In the genomic region with DNA sequence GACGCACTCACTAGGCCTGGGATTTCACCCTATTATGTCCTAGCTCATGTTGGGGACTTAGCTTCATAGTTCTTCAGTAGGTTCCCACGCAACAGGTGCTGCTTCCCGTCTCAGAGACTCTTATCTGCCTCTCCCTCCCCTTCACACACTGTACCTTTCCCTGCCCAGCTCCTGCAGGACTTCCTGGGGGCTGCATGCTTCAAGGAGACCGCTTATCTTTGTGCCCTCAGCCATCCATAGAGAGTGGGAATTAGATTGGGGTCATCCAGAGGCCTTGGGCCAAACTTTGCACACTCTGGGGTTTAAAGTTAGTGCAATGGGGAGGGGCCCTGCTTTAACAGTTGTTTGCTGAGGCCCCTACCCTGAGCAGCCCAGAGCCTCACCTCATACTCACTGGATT, we compare ENCODE assay signal across 21 mouse cellular contexts. TPM values are rescaled to one million over a fixed set of nuclear protein-coding genes. Genes with fewer than 3 reads are reported as not detected.
DNase-seq lines count a peak whose midpoint lies in the region; ATAC-seq and TF ChIP-seq lines count a peak whose summit lies in the region.
"Had no signal": no experiment of that assay in that cellular context is flagged by ENCODE, and none has a peak within 500 bp of the region (broad histone marks: within the 10 kb centered on the region; RNA-seq: fewer than 3 reads in every experiment).

No protein-coding gene starts in this region.

- H3K9ac ChIP-seq in lung, embryonic 14.5 days, result no peak overlapping the region
- H3K9ac ChIP-seq in lung, postnatal 0 days (replicated peaks; ENCODE audit: low read depth), result no peak overlapping the region
- H3K9ac ChIP-seq in intestine, embryonic 14.5 days (ENCODE audit: low read length), result no peak overlapping the region
- H3K9ac ChIP-seq in stomach, embryonic 14.5 days (replicated peaks; ENCODE audit: low read depth, low read length), result no peak overlapping the region
- H3K9ac ChIP-seq: embryonic facial prominence, embryonic 12.5 days; forebrain, embryonic 15.5 days; limb, embryonic 12.5 days; liver, embryonic 13.5 days had no signal

- H3K9me3 ChIP-seq in heart, embryonic 10.5 days, result no peaks in the 10 kb centered on the region
- H3K9me3 ChIP-seq in lung, embryonic 14.5 days (ENCODE audit: low read depth, low read length), result no peaks in the 10 kb centered on the region
- H3K9me3 ChIP-seq in lung, postnatal 0 days (ENCODE audit: low read length), result no peaks in the 10 kb centered on the region
- H3K9me3 ChIP-seq in intestine, embryonic 14.5 days (ENCODE audit: control insufficient read depth, low read length), result no peaks in the 10 kb centered on the region
- H3K9me3 ChIP-seq in stomach, embryonic 14.5 days (ENCODE audit: control insufficient read depth, low read depth, low read length), result no peaks in the 10 kb centered on the region
- H3K9me3 ChIP-seq: embryonic facial prominence, embryonic 12.5 days; forebrain, embryonic 15.5 days; G1E; limb, embryonic 12.5 days; liver, embryonic 13.5 days; megakaryocyte, embryonic 14.5 days had no signal

- no peak overlapping the region for H3K4me3 ChIP-seq in heart, embryonic 10.5 days
- H3K4me3 ChIP-seq in lung, embryonic 14.5 days (ENCODE audit: low read depth, low read length), result no peak overlapping the region
- H3K4me3 ChIP-seq in lung, postnatal 0 days (ENCODE audit: low read depth, low read length), result no peak overlapping the region
- H3K4me3 ChIP-seq in intestine, embryonic 14.5 days (ENCODE audit: low read depth, low read length), result no peak overlapping the region
- no peak overlapping the region for H3K4me3 ChIP-seq in stomach, embryonic 14.5 days (ENCODE audit: low read depth, low read length)
- H3K4me3 ChIP-seq: embryonic facial prominence, embryonic 12.5 days; erythroblast, embryonic 14.5 days; forebrain, embryonic 15.5 days; limb, embryonic 12.5 days; liver, embryonic 13.5 days; megakaryocyte, embryonic 14.5 days; myocyte had no signal

- peaks cover 74% of the 10 kb centered on the region for H3K4me1 ChIP-seq in heart, embryonic 10.5 days
- peaks cover 68% of the 10 kb centered on the region for H3K4me1 ChIP-seq in lung, embryonic 14.5 days (ENCODE audit: insufficient read depth)
- peaks cover 12% of the 10 kb centered on the region; the same call in 1 of the 2 replicates for H3K4me1 ChIP-seq in lung, postnatal 0 days (ENCODE audit: insufficient read depth, low read depth, low read length)
- peaks cover 87% of the 10 kb centered on the region for H3K4me1 ChIP-seq in intestine, embryonic 14.5 days (replicated peaks; ENCODE audit: control insufficient read depth, insufficient read depth, low read length)
- peaks cover 90% of the 10 kb centered on the region for H3K4me1 ChIP-seq in stomach, embryonic 14.5 days (ENCODE audit: control insufficient read depth, insufficient read depth, low read length)

- H3K27ac ChIP-seq in heart, embryonic 10.5 days, result peak overlapping the region; percentile 42
- peak overlapping the region; percentile 63 for H3K27ac ChIP-seq in lung, embryonic 14.5 days (ENCODE audit: low read depth)
- H3K27ac ChIP-seq in lung, postnatal 0 days (ENCODE audit: low read length), result no peak overlapping the region
- peak overlapping the region; percentile 78 for H3K27ac ChIP-seq in intestine, embryonic 14.5 days (ENCODE audit: low read depth)
- peak overlapping the region; percentile 48; the same call in 1 of the 2 replicates for H3K27ac ChIP-seq in stomach, embryonic 14.5 days (ENCODE audit: low read length)
- H3K27ac ChIP-seq: embryonic facial prominence, embryonic 12.5 days; forebrain, embryonic 15.5 days; limb, embryonic 12.5 days; liver, embryonic 13.5 days had no signal

- 54% methylated on average over 4 of the region's 4 CpGs for WGBS in heart, embryonic 10.5 days
- whole genome bisulfite sequencing in lung, embryonic 14.5 days, result 46% methylated on average over 4 of the region's 4 CpGs
- 48% methylated on average over 4 of the region's 4 CpGs for WGBS in lung, postnatal 0 days
- WGBS in intestine, embryonic 14.5 days, result 61% methylated on average over 4 of the region's 4 CpGs
- WGBS in stomach, embryonic 14.5 days, result 43% methylated on average over 4 of the region's 4 CpGs

- no peaks in the 10 kb centered on the region for H3K27me3 ChIP-seq in heart, embryonic 10.5 days (ENCODE audit: insufficient read depth, poor library complexity, severe bottlenecking)
- no peaks in the 10 kb centered on the region for H3K27me3 ChIP-seq in lung, embryonic 14.5 days (ENCODE audit: insufficient read depth, low read length)
- H3K27me3 ChIP-seq in lung, postnatal 0 days (replicated peaks; ENCODE audit: insufficient read depth, low read length), result no peaks in the 10 kb centered on the region
- no peaks in the 10 kb centered on the region for H3K27me3 ChIP-seq in intestine, embryonic 14.5 days (replicated peaks; ENCODE audit: control insufficient read depth, insufficient read depth, low read length)
- no peaks in the 10 kb centered on the region for H3K27me3 ChIP-seq in stomach, embryonic 14.5 days (ENCODE audit: control insufficient read depth, insufficient read depth, low read length)
- H3K27me3 ChIP-seq: embryonic facial prominence, embryonic 12.5 days; forebrain, embryonic 15.5 days; limb, embryonic 12.5 days; megakaryocyte, embryonic 14.5 days had no signal

- no peak overlapping the region for H3K4me2 ChIP-seq in lung, embryonic 14.5 days
- H3K4me2 ChIP-seq in lung, postnatal 0 days (replicated peaks; ENCODE audit: low read depth, low read length), result no peak overlapping the region
- H3K4me2 ChIP-seq in intestine, embryonic 14.5 days (ENCODE audit: low read length), result no peak overlapping the region
- H3K4me2 ChIP-seq in stomach, embryonic 14.5 days (replicated peaks; ENCODE audit: low read depth, low read length), result no peak overlapping the region
- H3K4me2 ChIP-seq: embryonic facial prominence, embryonic 12.5 days; forebrain, embryonic 15.5 days; limb, embryonic 12.5 days; liver, embryonic 13.5 days had no signal

- no peaks in the 10 kb centered on the region for H3K36me3 ChIP-seq in heart, embryonic 10.5 days
- no peaks in the 10 kb centered on the region for H3K36me3 ChIP-seq in lung, embryonic 14.5 days (ENCODE audit: insufficient read depth)
- no peaks in the 10 kb centered on the region for H3K36me3 ChIP-seq in lung, postnatal 0 days (ENCODE audit: insufficient read depth, low read length)
- no peaks in the 10 kb centered on the region for H3K36me3 ChIP-seq in intestine, embryonic 14.5 days (ENCODE audit: control insufficient read depth, insufficient read depth, low read length)
- no peaks in the 10 kb centered on the region for H3K36me3 ChIP-seq in stomach, embryonic 14.5 days (ENCODE audit: control insufficient read depth, insufficient read depth, low read length)
- H3K36me3 ChIP-seq: embryonic facial prominence, embryonic 12.5 days; forebrain, embryonic 15.5 days; G1E; limb, embryonic 12.5 days; liver, embryonic 13.5 days had no signal

- DNase-seq in heart, embryonic 10.5 days (ENCODE audit: low spot score), result no peak
- no peak for DNase-seq in heart, adult 11 months
- peak; percentile 24 for DNase-seq in lung, embryonic 14.5 days
- DNase-seq in lung, postnatal 0 days (ENCODE audit: low spot score), result no peak
- DNase-seq in intestine, embryonic 14.5 days (ENCODE audit: low spot score), result no peak
- DNase-seq: adrenal gland, postnatal 14 days; gastrocnemius, postnatal 14 days; kidney, adult 11 months; kidney, postnatal 4 days; liver, embryonic 13.5 days; right cerebral cortex, postnatal 25 days had no signal

- TF ChIP-seq CTCF in lung, embryonic 14.5 days (IDR thresholded peaks at IDR 0.05; ENCODE audit: low read depth), result no peak
- TF ChIP-seq CTCF in lung, postnatal 0 days (IDR thresholded peaks at IDR 0.05), result no peak

- ATAC-seq in lung, embryonic 14.5 days (ENCODE audit: insufficient read depth), result no peak
- ATAC-seq in lung, postnatal 0 days, result no peak
- peak; percentile 87 for ATAC-seq in intestine, embryonic 14.5 days (replicated peaks; ENCODE audit: low FRiP score, low TSS enrichment, low read depth)
- peak; percentile 78 for ATAC-seq in stomach, embryonic 14.5 days (ENCODE audit: insufficient number of reproducible peaks, insufficient read depth, low FRiP score, low read depth)
- ATAC-seq in monocyte, adult 5-6 weeks (replicated peaks; ENCODE audit: insufficient number of reproducible peaks, low FRiP score, low TSS enrichment, poor library complexity, severe bottlenecking), result no peak
- ATAC-seq: activated CD4-positive, CD25-positive, alpha-beta regulatory T cell, adult 4 months; forebrain, embryonic 15.5 days had no signal

- TF ChIP-seq EP300 in lung, postnatal 0 days (IDR thresholded peaks at IDR 0.05), result no peak

RNA-seq across cellular contexts. Expression of a gene that starts 21.1 kb away (rescaled TPM):
- polyA plus RNA-seq in heart, embryonic 10.5 days (2016; fragmentation: Nextera tagmentation; extraction: Ambion mirVana), result 148 and 154 TPM in 2 replicates
- 88.0 and 95.5 TPM in 2 replicates for polyA plus RNA-seq in lung, embryonic 14.5 days (2014; fragmentation: Nextera tagmentation; extraction: Ambion mirVana)
- 60.3 and 74.8 TPM in 2 replicates for polyA plus RNA-seq in lung, postnatal 0 days (2015; fragmentation: Nextera tagmentation; extraction: Ambion mirVana)
- 63.4 and 69.3 TPM in 2 replicates for polyA plus RNA-seq in intestine, embryonic 14.5 days (2014; fragmentation: Nextera tagmentation; extraction: Ambion mirVana)
- polyA plus RNA-seq in stomach, embryonic 14.5 days (2014; fragmentation: Nextera tagmentation; extraction: Ambion mirVana), result 77.9 and 83.1 TPM in 2 replicates
- total RNA-seq in monocyte, adult 5-6 weeks (2017), result 13.2 to 31.5 TPM (median 18.2 TPM) in 3 replicates

Comparison
In these comparisons a context has a peak if more than half of its experiments do, and no peak if none do; other contexts are left out.
1. ATAC-seq: peak in intestine, embryonic 14.5 days (single experiment) and stomach, embryonic 14.5 days (single experiment); none in lung, embryonic 14.5 days (single experiment), lung, postnatal 0 days (single experiment) and monocyte, adult 5-6 weeks (single experiment).